Mouse (Mus musculus) adrenal gland, postnatal 25 days (tissue): ENCODE measurements around the gene Rdh13. TPM values are rescaled to one million over a fixed set of nuclear protein-coding genes. Genes with fewer than 3 reads are reported as not detected.
"Not testable (repeated sequence)": the region's sequence is repeated elsewhere in the genome, so short reads cannot be mapped to it uniquely, and the experiment has no call there.

Experiments used
- DNase-seq: peaks from one replicate; pipeline ENCODE4 v3.0.0; 2021; ENCODE audit warnings: mixed read lengths
- microRNA-seq, 2 experiments: library from miRNA; unstranded; fragments of <30 nt; microRNA quantifications; one replicate each; pipeline ENCODE4 v1.2.0; 2021
- total RNA-seq: library from RNA; stranded (reverse); gene quantifications from 2 replicates; pipeline ENCODE4 v1.2.3, GENCODE M21; 2021

Gene Rdh13
- total RNA-seq, 1 experiment from 2014 or later: 17.3 TPM

- DNase-seq: no peak
These were observed 13.4 kb downstream of the Rdh13 start for GRCm38 (mm10) chr7:4432026-4432425.

DNA sequence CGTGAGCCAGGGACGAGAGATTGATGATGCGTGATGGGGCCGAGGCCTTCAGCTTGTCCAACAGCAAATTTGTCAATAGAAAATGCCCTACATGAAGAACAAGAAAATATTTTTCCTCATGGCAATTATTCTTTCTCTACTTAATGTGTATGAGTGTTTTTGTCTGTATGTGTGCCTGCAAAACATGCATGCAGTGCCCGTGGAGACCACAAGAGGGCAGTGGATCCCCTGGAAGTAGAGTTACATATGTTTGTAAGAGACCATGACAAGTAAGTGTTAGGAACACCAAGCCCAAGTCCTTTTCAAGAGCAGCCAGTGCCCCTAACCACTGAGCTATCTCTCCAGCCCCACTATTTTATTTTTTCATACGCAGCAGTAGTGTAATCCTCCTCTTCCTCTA is 13.9 kb downstream of the Rdh13 start:
- peak; percentile 73 for DNase-seq

DNA sequence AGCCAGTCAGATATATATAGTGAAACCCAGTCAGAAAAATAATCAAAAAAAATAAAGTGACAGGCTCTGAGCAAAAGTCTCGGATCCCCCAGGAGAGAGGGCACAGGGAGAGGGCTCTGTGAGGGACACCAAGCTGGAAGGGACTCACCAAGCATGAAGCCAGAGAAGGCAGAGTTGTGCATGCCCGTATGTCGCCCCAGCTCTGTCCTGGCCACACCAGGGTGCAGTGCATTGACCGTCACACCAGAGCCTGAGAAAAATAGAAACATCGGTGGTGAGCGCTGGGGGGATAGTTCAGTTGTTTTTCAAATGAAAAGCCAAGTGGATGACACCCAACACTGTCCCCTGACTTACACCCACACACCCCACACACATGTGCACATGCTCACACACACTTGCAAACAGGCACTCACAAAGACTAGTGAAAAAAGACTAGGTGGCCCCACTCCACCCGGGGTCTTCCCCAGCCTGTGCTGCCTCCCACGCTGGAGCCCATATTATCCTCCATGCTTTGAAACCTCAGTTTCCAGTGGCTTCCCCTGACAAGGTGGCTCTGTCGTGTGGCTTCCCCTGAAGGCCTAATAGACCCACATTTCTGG is 15.1 kb downstream of the Rdh13 start:
- DNase-seq: no peak

DNA sequence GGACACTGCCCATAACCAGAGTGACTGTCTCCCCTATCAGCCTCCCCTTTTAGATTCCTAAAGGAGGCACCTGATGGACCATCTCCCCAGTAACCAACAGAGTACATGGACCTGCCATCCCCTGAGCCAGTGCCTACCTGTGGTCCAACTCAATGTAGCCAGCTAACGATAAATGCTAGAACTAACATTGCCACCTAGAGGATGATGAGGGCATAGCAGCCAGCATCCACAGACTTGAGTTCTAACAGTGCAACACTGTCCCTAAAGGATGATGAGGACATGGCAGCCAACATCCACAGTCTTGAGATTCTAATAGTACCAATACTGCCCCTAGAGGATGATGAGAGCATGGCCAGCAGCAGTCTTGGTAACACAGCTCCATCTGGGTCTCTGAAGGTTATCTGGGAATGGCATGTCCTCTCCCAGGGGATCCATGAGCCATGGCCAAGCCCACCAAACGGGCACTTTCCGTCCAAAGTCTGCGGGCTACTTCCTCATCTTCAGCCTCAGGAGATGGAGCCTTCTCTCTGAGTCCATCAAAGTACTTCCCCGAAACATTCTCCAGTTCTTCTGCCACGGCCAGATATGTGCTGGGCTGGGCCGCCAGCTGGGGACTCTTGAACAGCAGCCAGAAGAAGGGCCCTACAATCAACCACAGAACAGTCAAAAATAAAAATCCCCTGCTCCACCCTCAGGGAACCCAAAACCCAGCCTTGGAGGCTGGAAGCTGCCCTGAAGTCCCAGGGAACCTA is 18.1 kb downstream of the Rdh13 start:
- peak; percentile 69 for DNase-seq

- no peak for DNase-seq
These were observed 25.2 kb downstream of the Rdh13 start for GRCm38 (mm10) chr7:4420230-4420629.

DNA sequence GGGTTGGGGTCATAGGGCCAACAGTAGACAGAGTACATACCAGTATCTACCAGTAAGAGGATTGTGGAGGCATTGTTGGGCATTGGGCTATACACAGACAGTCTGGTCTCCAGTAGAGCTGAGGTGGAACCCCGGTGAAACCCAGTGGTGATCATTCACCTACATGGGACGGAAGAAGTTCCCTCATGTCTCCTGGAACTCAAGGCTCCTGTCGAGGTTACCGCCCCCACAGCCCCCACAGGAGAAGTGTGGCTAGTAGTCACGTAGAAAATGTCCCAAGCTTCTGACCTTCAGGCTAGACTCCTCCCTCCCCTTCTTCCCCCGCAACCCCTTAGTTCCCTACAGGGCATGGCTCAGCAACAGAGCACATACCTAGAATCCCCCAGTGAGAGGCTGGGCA is 25.8 kb downstream of the Rdh13 start:
- no peak for DNase-seq

DNA sequence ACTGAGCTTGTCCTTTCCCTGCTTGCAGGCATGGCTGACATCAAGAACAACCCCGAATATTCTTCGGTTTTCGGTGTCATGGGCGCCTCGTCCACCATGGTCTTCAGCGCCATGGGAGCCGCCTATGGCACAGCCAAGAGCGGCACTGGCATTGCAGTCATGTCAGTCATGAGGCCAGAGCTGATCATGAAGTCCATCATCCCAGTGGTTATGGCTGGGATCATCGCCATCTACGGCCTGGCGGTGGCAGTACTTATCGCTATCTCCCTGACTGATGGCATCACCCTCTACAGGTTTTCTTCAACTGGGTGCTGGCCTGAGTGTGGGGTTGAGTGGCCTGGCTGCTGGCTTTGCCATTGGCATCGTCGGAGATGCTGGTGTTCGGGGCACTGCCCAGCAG is 33.0 kb downstream of the Rdh13 start:
- not testable (repeated sequence) for DNase-seq

DNA sequence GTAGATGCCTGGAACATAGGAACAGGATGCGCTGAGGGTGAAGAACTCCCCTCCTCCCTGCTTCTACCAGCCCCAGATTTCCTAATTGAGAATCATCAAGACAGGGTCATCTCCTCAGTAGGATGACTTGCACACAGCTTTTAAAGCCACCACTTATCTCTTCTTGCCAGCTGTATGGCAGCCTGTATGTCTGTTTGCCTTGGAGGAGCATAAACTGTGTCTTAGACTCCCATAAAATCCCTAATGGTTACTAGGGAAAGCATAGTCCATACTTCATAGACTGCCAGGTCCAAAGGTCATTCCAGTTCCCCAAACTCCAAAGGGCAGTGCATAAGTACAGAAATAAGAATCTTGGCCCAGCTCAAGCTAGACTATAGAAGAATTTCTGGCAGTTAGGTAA is 47.7 kb downstream of the Rdh13 start, which contains the start of gene Gp6:
TSS of gene Gp6 (minus strand) at position 15 of the 400 bp plus-strand sequence.
- DNase-seq: no peak

Small RNAs within 50 kb of the gene (microRNA-seq; reads per million reads assigned to microRNA genes)
- gene Gm24605 (0 reads per million in 2 experiments), gene Gm24752 (0 reads per million in 2 experiments), gene Gm25349 (0 reads per million in 2 experiments)

Other genes with a start within 250 kb of the Rdh13 start
- gene Lilra5, start 207.9 kb downstream of the Rdh13 start, total RNA-seq: 1.4 TPM in 2 replicates
- 0.21 TPM in 1 of 2 replicates, not detected in the other for gene Ncr1, start 107.9 kb downstream of the Rdh13 start, total RNA-seq
- not detected in 2 replicates for gene Gp6, start 47.9 kb downstream of the Rdh13 start, total RNA-seq
- 8.0 and 10.1 TPM in 2 replicates for gene Eps8l1, start 15.0 kb upstream of the Rdh13 start, total RNA-seq
- gene Ppp1r12c, start 56.0 kb upstream of the Rdh13 start, total RNA-seq: 94.4 and 98.3 TPM in 2 replicates
- gene Tnnt1, start 70.7 kb upstream of the Rdh13 start, total RNA-seq: 0.94 and 2.2 TPM in 2 replicates
- 0.85 TPM in 1 of 2 replicates, not detected in the other for gene Tnni3, start 78.6 kb upstream of the Rdh13 start, total RNA-seq
- gene Dnaaf3, start 86.8 kb upstream of the Rdh13 start, total RNA-seq: 0.91 and 1.2 TPM in 2 replicates
- 7.0 and 8.9 TPM in 2 replicates for gene Syt5, start 101.9 kb upstream of the Rdh13 start, total RNA-seq
- gene Ptprh, start 158.4 kb upstream of the Rdh13 start, total RNA-seq: not detected in 2 replicates
- gene Tmem86b, start 185.8 kb upstream of the Rdh13 start, total RNA-seq: 9.3 and 10.2 TPM in 2 replicates
- gene Ppp6r1, start 213.4 kb upstream of the Rdh13 start, total RNA-seq: 98.1 and 99.6 TPM in 2 replicates
- 42.2 and 47.8 TPM in 2 replicates for gene Hspbp1, start 239.4 kb upstream of the Rdh13 start, total RNA-seq
- gene Brsk1, start 245.0 kb upstream of the Rdh13 start, total RNA-seq: 4.2 and 6.5 TPM in 2 replicates